Mouse (Mus musculus): ENCODE results near the gene Nubp2. TPM values are rescaled to one million over a fixed set of nuclear protein-coding genes. Genes with fewer than 3 reads are reported as not detected.

Nubp2 gene
- polyA plus RNA-seq, 1 experiment from 2014 or later, result 44.1 TPM

- ATAC-seq (ENCODE audit: insufficient read depth, low FRiP score), result no peak
- 86% methylated on average over 9 of the region's 9 CpGs for WGBS
These were observed 17.6 kb upstream of the Nubp2 start for GRCm38 (mm10) chr17:24903767-24904166.

GRCm38 (mm10) chr17:24902671-24903474 is 16.7 kb upstream of the Nubp2 start:
- Histone ChIP-seq H3K4me1 (ENCODE audit: control insufficient read depth, insufficient read depth, low read length) (no peaks in the 10 kb centered on the region), H3K27ac (ENCODE audit: low read length) (no peak overlapping the region), H3K9me3 (replicated peaks; ENCODE audit: control insufficient read depth, low read length) (no peaks in the 10 kb centered on the region), H3K27me3 (ENCODE audit: control insufficient read depth, insufficient read depth, low read length) (no peaks in the 10 kb centered on the region), H3K4me3 (replicated peaks; ENCODE audit: low read length) (no peak overlapping the region), H3K9ac (ENCODE audit: low read length) (no peak overlapping the region), H3K36me3 (ENCODE audit: control insufficient read depth, insufficient read depth, low read length) (peaks cover 55% of the 10 kb centered on the region), H3K4me2 (ENCODE audit: low read depth, low read length) (no peak overlapping the region)
- peak; percentile 33; the same call in 1 of the 2 replicates for ATAC-seq (ENCODE audit: insufficient read depth, low FRiP score)
- 72% methylated on average over 9 of the region's 9 CpGs for WGBS

More at GRCm38 (mm10) chr17:24903767-24904166, 17.6 kb upstream of the Nubp2 start:
- no peaks in the 10 kb centered on the region for H3K27me3 ChIP-seq (ENCODE audit: control insufficient read depth, insufficient read depth, low read length)
- H3K9me3 ChIP-seq (replicated peaks; ENCODE audit: control insufficient read depth, low read length), result no peaks in the 10 kb centered on the region
- peaks cover 62% of the 10 kb centered on the region for H3K36me3 ChIP-seq (ENCODE audit: control insufficient read depth, insufficient read depth, low read length)
- no peaks in the 10 kb centered on the region for H3K4me1 ChIP-seq (ENCODE audit: control insufficient read depth, insufficient read depth, low read length)
- H3K9ac ChIP-seq (ENCODE audit: low read length), result no peak overlapping the region
- H3K27ac ChIP-seq (ENCODE audit: low read length), result no peak overlapping the region
- H3K4me2 ChIP-seq (ENCODE audit: low read depth, low read length), result no peak overlapping the region
- H3K4me3 ChIP-seq (replicated peaks; ENCODE audit: low read length), result no peak overlapping the region

- no peaks in the 10 kb centered on the region for H3K9me3 ChIP-seq (replicated peaks; ENCODE audit: control insufficient read depth, low read length)
- WGBS, result 88% methylated on average over 5 of the region's 5 CpGs
- no peak overlapping the region for H3K27ac ChIP-seq (ENCODE audit: low read length)
- H3K4me3 ChIP-seq (replicated peaks; ENCODE audit: low read length), result no peak overlapping the region
- no peak for ATAC-seq (ENCODE audit: insufficient read depth, low FRiP score)
- no peaks in the 10 kb centered on the region for H3K27me3 ChIP-seq (ENCODE audit: control insufficient read depth, insufficient read depth, low read length)
- H3K36me3 ChIP-seq (ENCODE audit: control insufficient read depth, insufficient read depth, low read length), result peaks cover 50% of the 10 kb centered on the region
- H3K4me2 ChIP-seq (ENCODE audit: low read depth, low read length), result no peak overlapping the region
- H3K4me1 ChIP-seq (ENCODE audit: control insufficient read depth, insufficient read depth, low read length), result peaks cover 6% of the 10 kb centered on the region
- no peak overlapping the region for H3K9ac ChIP-seq (ENCODE audit: low read length)
These were observed 16.0 kb upstream of the Nubp2 start for GRCm38 (mm10) chr17:24902124-24902523.

GRCm38 (mm10) chr17:24900014-24900413 is 13.9 kb upstream of the Nubp2 start:
- Histone ChIP-seq H3K4me3 (replicated peaks; ENCODE audit: low read length) (no peak overlapping the region), H3K36me3 (ENCODE audit: control insufficient read depth, insufficient read depth, low read length) (peaks cover 41% of the 10 kb centered on the region), H3K4me2 (ENCODE audit: low read depth, low read length) (no peak overlapping the region), H3K27ac (ENCODE audit: low read length) (no peak overlapping the region), H3K27me3 (ENCODE audit: control insufficient read depth, insufficient read depth, low read length) (no peaks in the 10 kb centered on the region), H3K9me3 (replicated peaks; ENCODE audit: control insufficient read depth, low read length) (no peaks in the 10 kb centered on the region), H3K9ac (ENCODE audit: low read length) (no peak overlapping the region), H3K4me1 (ENCODE audit: control insufficient read depth, insufficient read depth, low read length) (peaks cover 17% of the 10 kb centered on the region)
- 94% methylated on average over 6 of the region's 6 CpGs for WGBS
- ATAC-seq (ENCODE audit: insufficient read depth, low FRiP score), result no peak

GRCm38 (mm10) chr17:24899153-24899552 is 13.0 kb upstream of the Nubp2 start:
- ATAC-seq (ENCODE audit: insufficient read depth, low FRiP score), result no peak
- Histone ChIP-seq H3K4me2 (ENCODE audit: low read depth, low read length) (no peak overlapping the region), H3K27me3 (ENCODE audit: control insufficient read depth, insufficient read depth, low read length) (no peaks in the 10 kb centered on the region), H3K9me3 (replicated peaks; ENCODE audit: control insufficient read depth, low read length) (no peaks in the 10 kb centered on the region), H3K36me3 (ENCODE audit: control insufficient read depth, insufficient read depth, low read length) (peaks cover 34% of the 10 kb centered on the region), H3K4me3 (replicated peaks; ENCODE audit: low read length) (no peak overlapping the region), H3K27ac (ENCODE audit: low read length) (no peak overlapping the region), H3K4me1 (ENCODE audit: control insufficient read depth, insufficient read depth, low read length) (peaks cover 19% of the 10 kb centered on the region), H3K9ac (ENCODE audit: low read length) (no peak overlapping the region)
- WGBS, result 84% methylated on average over 5 of the region's 5 CpGs

- Histone ChIP-seq H3K4me2 (ENCODE audit: low read depth, low read length) (no peak overlapping the region), H3K9me3 (replicated peaks; ENCODE audit: control insufficient read depth, low read length) (no peaks in the 10 kb centered on the region), H3K36me3 (ENCODE audit: control insufficient read depth, insufficient read depth, low read length) (peaks cover 29% of the 10 kb centered on the region), H3K27me3 (ENCODE audit: control insufficient read depth, insufficient read depth, low read length) (no peaks in the 10 kb centered on the region), H3K27ac (ENCODE audit: low read length) (no peak overlapping the region), H3K4me3 (replicated peaks; ENCODE audit: low read length) (no peak overlapping the region), H3K4me1 (ENCODE audit: control insufficient read depth, insufficient read depth, low read length) (peaks cover 24% of the 10 kb centered on the region), H3K9ac (ENCODE audit: low read length) (no peak overlapping the region)
- 78% methylated on average over 4 of the region's 4 CpGs for WGBS
- ATAC-seq (ENCODE audit: insufficient read depth, low FRiP score), result no peak
These were observed 12.1 kb upstream of the Nubp2 start for GRCm38 (mm10) chr17:24898041-24898854.

GRCm38 (mm10) chr17:24897600-24897999 is 11.5 kb upstream of the Nubp2 start:
- H3K36me3 ChIP-seq (ENCODE audit: control insufficient read depth, insufficient read depth, low read length), result peaks cover 29% of the 10 kb centered on the region
- H3K9me3 ChIP-seq (replicated peaks; ENCODE audit: control insufficient read depth, low read length), result no peaks in the 10 kb centered on the region
- no peaks in the 10 kb centered on the region for H3K27me3 ChIP-seq (ENCODE audit: control insufficient read depth, insufficient read depth, low read length)
- 76% methylated on average over 4 of the region's 4 CpGs for WGBS
- H3K4me2 ChIP-seq (ENCODE audit: low read depth, low read length), result peak overlapping the region; percentile 99
- no peak overlapping the region for H3K27ac ChIP-seq (ENCODE audit: low read length)
- H3K4me3 ChIP-seq (replicated peaks; ENCODE audit: low read length), result no peak overlapping the region
- no peak for ATAC-seq (ENCODE audit: insufficient read depth, low FRiP score)
- H3K4me1 ChIP-seq (ENCODE audit: control insufficient read depth, insufficient read depth, low read length), result peaks cover 24% of the 10 kb centered on the region
- H3K9ac ChIP-seq (ENCODE audit: low read length), result peak overlapping the region; percentile 96

- peaks cover 26% of the 10 kb centered on the region for H3K36me3 ChIP-seq (ENCODE audit: control insufficient read depth, insufficient read depth, low read length)
- ATAC-seq (ENCODE audit: insufficient read depth, low FRiP score), result no peak
- peak overlapping the region; percentile 96 for H3K9ac ChIP-seq (ENCODE audit: low read length)
- WGBS, result 31% methylated on average over 11 of the region's 11 CpGs
- peak overlapping the region; percentile 79 for H3K4me3 ChIP-seq (replicated peaks; ENCODE audit: low read length)
- peak overlapping the region; percentile 99 for H3K4me2 ChIP-seq (ENCODE audit: low read depth, low read length)
- H3K4me1 ChIP-seq (ENCODE audit: control insufficient read depth, insufficient read depth, low read length), result peaks cover 24% of the 10 kb centered on the region
- peak overlapping the region; percentile 66; the same call in 1 of the 2 replicates for H3K27ac ChIP-seq (ENCODE audit: low read length)
- H3K9me3 ChIP-seq (replicated peaks; ENCODE audit: control insufficient read depth, low read length), result no peaks in the 10 kb centered on the region
- no peaks in the 10 kb centered on the region for H3K27me3 ChIP-seq (ENCODE audit: control insufficient read depth, insufficient read depth, low read length)
These were observed 10.8 kb upstream of the Nubp2 start for GRCm38 (mm10) chr17:24896993-24897269.
